Mouse (Mus musculus) thymus, adult 18-20 months (tissue): ENCODE measurements around the gene Zfp354b.

ENCODE experiments used
- DNase-seq, 2 experiments: peaks; one replicate each; pipeline ENCODE4 v3.0.0; 2022; ENCODE audit warnings: mixed read lengths in 2 of 2

Gene Zfp354b

DNA sequence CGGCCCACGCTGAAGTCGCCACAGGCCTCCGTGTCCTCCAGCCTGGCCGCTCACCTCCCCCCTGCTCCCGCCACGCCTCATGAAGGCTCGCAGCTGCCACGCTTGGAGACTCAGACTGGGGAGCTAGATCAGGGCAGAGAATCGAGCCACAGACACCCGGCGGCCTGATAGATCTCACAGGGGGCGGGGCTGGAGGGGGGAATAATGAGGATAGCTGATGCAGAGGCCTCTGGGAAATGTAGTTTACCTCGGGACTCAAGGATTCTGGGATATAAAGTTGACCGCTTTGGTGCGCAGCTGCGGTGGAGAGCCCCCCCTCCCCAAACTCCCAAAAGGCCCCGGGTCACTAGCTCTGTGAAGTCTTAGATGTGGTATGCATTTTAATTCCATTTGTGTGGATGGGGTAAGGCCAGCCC, at the start of gene Zfp354b:
Zfp354b (minus strand) TSS at position 183 of the 416 bp plus-strand sequence.
- DNase-seq, result peak; percentile 11 to 18

DNA sequence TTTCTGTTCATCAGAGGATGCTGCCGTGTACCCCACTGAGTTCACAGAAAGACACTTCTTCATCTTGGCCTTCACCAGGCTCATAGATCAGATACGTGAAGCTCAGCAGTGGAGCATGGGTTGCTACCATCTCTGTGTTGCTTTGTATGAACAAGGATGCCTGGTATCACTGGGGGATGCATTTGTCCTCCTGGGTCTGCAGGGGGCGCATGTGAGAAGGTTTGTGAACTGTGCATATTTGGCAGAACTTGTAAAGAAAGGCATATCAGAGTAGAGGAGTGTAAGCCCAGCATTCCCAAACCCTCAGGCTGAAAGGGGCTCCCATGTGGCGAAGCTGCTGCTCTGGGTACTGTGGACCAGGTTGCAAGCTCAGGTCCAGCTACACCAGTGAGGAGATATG, 45.8 kb upstream of the Zfp354b start:
- DNase-seq, result no peak

DNA sequence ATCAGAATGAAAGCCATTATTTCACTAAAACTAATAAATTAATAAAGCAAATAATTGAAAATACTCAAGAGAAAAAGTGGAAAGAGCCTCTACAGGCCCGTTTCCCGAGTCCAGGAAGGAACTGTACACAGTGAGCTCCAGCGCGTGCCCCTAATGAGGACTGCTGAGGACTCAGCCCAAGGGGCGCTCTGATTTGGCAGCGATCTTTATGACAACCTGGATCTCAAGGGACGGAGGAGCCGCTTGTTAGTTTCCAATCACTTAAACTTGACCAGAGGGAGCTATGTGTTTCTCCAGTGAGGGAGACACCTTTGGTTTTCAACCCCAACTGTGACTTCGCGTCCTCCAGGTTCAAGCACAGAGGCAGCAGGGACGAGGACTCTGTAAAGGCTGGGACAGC, 34.8 kb upstream of the Zfp354b start, which contains the start of gene Olfr1378:
Olfr1378 (plus strand) TSS at position 301 of the 400 bp plus-strand sequence.
- no peak for DNase-seq

DNA sequence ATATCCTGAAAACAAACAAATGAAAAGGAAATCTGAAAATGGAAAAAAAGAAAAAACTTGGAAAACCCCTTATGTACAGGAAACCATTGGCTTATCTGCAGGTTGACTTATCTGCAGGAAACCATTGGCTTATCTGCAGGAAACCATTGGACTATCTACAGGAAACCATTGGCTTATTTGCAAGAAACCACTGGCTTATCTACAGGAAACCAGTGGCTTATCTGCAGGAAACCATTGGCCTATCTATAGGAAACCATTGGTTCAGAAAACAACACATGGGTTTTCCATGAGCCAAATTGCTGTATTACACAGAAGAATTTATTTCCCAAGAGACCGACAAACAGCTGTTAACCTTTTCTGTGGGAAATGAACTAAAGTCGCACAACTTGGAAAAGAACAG, 33.5 kb upstream of the Zfp354b start:
- no peak for DNase-seq

DNA sequence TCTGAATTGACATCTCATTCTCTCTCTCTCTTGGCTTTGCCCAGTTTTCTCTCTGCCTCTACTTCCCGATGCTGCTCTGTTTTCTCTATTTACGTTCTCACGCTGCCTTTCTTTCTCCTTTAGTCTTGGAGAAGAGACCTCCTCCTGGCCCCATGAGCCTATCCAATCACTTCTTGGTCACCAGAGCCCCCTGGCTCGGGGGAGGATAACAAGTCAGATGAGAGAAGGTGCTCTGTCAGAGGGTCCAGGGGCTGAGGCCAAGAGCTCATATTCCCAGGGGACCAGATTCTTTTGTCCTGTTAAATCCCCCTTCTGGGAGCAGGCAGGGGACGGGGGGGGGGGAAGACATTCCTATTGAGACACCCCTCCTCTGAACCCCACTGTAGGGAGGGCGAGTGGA, 22.2 kb upstream of the Zfp354b start, which contains the start of gene Prop1:
Prop1 (minus strand) TSS at position 101 of the 400 bp plus-strand sequence.
- DNase-seq, result no peak

DNA sequence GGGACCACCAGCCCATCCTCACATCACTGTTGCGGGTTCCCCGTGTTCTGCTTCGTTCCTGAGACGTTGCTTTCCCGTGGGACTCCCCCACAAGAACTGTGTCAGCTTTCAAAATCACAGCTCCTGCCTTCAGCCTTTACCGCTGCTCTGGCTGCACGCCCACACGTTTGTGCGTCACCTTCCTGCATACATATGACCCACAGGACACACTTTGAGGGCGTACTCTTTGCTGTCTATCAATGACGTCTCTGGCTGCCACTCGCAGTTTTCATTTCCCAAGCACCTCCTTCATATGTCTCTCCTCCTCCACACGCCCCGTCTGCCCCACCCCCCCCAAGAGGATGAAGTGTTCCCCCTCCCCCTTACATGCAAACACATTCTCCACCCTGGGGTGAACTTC, 20.9 kb upstream of the Zfp354b start:
- no peak for DNase-seq

DNA sequence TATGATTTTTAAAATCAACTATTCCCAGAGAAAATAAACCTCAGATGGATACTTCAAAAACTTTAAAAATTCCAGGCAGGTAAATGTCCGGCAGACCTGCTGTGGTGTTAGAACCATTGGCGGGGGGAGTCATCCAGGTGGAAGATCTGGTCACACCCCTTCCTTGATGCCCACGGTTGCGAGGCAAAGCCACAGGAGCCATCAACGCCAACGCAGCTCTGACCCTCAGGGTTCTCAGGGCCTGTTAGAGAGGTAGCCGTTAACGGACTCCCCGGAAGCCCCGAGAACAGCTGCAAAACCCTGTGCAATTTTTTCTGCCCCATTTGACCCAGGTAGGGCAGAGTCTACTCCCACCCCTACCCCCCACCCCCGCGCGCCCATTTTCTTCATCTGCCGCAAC, 12.1 kb upstream of the Zfp354b start, which contains the start of gene 4933414I15Rik:
4933414I15Rik (minus strand) TSS at position 260 of the 400 bp plus-strand sequence.
- no peak for DNase-seq

DNA sequence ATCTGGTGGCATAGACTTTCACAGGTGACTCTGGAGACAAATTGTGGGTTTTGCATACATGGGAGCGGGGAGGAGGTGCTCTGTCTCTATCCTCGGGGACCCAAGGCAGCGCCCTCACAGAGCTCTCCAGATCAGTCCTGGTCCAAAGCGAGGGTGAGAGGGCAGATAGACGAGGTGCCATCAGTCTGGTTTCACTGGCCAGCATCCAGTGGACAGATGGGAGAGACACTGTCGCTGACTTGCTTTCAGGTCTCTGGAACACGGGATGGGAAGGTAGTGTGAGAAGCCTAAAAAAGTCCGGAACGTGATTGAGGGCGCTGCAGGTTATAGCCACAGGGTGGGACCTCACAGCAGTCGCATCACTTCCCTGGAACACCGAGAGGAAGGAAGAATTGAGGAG, 11.0 kb upstream of the Zfp354b start:
- DNase-seq, result no peak

DNA sequence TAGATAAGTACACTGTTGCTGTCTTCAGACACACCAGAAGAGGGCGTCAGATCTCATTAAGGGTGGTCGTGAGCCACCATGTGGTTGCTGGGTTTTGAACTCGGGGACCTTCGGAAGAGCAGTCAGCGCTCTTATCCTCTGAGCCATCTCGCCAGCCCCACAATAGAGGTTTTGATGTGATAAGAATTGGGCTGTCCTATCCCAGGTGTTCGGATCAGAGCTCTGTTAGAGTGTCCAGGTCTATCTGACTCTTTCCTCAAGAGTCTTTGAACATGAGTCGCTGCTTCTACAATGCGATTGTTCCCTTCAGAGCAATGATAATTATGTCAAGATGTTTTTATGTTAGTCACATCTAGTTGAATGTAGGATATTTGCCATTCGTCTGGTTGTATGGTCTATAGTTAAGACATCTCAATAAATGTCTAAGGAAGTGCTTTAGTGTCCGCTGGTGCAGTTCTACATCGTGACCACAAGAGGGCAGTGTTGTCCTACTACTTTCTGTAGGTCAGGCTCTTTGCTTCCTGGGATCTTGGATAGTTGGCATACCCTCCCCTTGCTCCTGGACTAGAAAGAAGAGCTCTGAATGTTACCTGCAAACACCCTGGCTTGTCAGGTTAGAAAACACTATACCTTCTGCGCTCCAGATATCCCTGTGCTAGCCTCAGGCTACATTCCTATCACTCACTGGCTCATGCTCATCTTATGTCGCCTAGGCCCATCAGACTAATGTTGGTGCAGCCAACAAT, 8.4 kb upstream of the Zfp354b start:
- DNase-seq, result no peak

DNA sequence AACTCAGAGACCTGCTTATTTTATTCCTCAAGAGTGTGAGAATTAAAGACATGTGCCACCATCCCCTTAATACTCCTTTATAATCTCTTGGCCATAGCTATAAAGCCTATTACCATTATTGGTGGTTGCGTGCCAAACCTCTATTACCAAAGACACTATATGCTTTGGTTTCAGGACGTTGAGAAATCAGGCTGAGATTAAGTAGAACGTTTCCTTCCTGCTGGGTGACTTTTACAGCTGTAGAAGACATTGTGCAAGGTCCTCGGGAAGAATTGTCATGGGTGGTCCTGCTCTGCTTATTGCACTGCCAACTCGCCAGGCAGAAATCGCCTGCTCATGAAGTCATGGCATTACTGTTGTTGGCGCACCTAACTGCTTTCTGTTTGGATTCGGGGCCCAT, 7.0 kb upstream of the Zfp354b start:
- no peak for DNase-seq

DNA sequence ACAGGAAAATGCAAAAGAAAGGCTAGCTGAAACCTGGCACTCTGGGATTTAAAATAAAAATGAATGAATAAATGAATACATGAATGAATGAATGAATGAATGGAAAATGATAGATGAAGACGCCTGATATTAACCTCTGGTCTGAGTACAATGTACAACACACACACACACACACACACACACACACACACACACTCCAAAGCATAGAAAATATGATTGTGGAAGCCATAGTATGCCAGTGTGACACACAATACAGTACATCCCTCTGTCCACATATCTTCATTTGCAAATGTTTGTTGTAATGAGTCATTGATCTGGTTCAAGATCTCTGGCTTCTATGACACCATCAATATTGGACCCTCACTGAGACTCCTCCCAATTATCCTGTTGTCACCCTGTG, 607 bp upstream of the Zfp354b start:
- DNase-seq, result no peak

DNA sequence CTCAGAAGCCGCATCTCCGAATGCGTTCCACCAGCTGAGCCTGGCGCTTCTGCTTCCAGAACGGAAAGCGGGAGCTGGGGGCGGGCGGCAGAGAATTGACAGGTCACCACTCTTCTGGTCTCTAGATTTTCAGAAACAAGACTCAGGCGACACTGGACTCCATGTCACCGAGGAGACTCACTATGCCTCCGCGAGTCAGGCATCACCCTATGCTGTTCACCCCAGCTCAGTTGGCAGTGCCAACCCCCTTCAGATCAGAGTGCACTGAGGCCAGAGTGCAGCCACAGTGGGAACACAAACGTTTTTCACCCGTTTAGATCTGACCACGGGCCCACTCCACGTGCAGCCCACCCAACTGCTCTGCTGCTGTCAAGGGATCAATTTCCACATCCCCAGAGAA, 412 bp downstream of the Zfp354b start:
- DNase-seq, result no peak

DNA sequence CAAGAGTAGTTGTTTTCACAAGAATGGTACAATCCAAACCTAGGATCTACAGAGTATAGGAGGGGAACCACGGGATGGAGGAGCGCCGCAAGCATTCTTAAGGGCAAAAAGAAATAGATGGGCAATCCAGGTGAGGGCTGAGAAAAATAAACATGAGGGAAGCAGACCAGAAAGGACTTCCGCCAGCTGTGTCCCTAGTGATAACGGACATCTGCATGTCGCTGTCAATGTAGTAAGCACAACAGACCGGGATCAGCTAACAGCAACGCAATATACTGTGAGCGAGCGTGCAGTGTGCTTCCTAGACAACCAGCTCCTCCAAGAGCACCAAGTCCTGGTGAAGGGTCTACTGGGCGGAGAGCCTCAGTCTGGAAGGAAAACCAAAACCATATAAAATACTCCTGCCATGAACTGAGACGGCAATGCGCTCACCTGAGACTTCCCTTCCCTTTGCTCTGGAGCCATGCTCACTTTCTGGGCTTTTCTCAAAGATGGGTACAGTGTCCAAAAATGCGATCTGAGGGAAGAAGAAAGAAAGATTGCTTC, 891 bp downstream of the Zfp354b start:
- no peak for DNase-seq

DNA sequence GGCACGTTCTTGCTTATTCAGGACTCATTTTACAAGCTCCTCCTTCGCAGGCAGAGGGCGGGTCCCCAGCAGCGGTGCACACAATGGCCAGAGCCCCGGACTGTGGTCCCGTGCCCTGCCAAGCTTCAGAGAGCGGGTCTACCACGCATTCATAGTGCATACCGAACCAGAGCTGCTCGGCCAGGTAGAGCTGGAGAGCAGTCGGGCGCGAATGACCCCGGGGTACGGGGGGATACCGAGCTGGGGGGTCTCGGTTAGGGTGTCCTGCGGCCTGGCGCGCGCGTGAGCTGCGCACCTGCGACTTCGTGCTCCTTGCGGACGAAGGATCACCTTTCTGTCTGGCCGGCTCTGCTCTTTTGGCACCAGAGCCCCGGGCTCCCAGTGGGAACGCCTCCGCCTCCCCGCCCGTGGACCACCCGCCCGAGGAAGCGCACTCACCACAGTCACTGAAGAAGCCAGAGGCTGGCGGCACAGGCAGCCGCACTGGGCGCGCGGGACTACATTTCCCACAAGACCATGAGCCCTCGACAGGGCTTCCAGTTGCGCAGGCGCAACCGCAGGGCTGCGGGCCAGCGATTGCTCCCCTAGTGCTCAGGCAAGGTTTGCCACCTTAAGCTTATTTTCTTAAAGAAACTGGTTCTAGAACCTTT, 15.6 kb downstream of the Zfp354b start, which contains the start of gene Zfp2:
Zfp2 (minus strand) TSS at position 495 of the 650 bp plus-strand sequence.
- peak; percentile 84 to 86 for DNase-seq

DNA sequence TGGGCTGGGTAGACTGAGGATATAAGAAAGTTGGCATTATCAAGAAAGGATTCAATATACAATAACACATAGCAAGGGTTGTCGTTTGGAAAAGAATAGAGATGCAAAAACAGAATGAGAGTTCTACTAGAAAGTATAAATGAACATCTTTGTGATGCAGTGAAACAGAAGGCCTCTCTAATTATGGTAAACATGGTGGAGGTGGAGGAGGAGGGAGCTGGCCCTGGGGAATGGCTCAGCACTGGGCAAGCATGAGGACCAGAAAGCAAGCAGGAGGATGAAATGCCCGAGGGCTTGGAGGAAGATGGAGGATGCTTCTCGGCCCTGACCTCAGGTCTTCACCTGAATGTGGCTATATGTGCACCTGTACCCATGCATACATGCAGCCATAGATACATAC, 17.0 kb downstream of the Zfp354b start:
- DNase-seq, result no peak

DNA sequence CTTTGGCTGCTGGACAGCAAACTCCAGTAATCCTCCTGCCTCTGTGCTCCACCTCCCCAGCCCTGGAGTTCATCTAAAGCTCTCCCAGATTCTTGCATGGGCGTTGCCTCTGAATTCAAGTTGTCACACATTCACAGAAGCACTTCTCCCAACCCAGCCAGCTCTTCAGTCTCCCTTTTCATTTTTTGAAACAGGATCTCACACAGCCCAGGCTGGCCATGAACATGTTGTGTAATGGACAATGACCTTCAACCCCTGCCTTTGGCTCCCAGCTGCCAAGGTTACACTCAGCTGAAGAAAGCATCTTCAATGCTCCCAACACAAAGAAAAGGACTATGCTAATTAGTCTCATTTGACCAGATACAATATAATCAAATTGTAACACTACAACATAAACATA, 18.1 kb downstream of the Zfp354b start:
- DNase-seq, result no peak

DNA sequence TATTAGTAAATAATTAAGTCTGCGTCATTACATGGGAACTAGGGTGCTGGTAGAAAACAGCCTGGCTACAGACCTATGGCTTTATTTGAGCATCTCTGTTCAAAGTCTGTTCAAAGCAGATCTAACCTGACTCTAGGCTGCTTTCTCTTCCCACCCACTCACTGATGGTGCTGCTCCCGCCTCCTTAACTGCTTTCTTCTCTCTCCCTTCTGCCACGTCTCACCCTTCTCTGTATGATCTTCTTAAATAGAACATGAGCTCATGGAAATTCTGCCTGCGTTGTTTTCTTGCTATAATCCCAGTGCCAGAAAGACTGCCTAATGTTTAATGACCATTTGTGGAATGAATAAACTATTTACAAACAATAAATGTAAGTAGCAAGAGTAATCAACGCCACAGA, 23.3 kb downstream of the Zfp354b start:
- no peak for DNase-seq

DNA sequence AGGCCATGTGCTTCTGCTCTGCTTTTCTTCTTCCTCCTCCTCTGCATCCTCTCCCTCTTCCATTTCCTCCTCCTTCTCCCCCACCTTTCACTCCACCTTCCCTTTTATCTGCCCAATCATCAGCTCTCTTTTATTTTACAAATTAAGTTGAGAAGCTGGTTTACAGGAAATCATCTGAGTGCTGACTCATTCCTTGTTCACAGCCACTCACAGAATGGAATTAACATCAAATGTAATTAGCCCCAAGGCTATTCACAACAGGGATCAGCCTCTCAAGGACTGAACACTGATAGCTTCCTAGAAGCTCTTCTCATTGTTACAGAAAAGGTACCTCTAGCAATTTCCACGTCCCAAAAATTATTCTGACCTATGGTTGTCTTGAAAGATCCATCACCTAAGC, 34.1 kb downstream of the Zfp354b start:
- no peak for DNase-seq

DNA sequence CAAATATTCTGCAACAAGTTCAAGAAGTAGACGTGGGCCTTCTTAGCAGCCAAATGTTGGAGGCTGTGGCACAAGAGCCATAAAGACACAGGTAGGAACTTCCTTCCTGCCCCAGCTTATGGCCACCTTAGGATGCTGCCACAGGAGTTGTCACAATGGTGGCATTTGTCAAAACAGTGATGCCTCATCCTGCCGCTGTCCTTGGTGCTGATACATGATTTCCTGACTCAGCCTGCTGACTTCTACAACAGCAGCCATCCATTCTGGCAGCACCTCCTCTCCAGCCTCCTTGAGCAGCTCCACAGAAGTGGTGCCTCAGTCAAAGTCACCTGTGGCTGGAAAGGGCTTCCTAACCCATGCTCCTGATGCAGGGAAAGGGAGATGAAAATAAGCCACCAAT, 39.0 kb downstream of the Zfp354b start:
- DNase-seq, result no peak

DNA sequence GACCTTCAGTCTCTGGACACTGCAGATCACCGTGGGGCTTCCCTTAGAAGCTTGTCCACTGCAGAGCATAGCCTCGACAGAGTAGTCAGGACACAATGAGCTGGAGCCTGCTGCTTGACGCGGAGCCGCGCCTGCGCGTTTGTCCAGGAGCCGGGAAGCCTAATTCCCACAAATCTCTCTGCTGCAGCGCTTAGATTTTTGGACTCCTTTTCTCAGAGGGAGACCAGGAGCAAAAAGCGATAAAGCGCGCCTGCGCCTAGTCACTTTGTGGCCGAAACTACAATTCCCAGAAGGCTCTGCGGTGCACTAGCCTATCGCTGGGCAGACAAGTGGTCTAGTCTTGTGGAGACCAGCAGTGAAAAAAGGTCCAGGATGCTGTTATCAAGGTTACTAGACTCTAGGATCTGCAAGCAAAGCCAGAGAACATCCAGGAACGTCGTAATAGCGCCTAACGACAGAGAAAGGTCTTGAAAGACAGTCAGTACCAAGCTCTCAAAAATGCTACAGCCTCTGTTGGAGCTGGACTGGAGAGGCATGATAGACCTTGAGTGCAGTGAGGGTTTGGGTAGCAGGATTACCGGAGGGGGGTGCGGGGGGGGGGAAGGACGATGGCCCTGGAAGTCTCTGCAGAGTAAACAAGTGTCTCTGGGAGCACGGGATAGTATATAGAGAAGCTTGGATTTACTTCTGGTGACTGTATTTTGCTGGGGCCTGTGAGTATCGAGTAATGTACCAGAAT, 43.9 kb downstream of the Zfp354b start, which contains the start of gene Zfp454:
Zfp454 (minus strand) TSS at position 262 of the 739 bp plus-strand sequence.
- DNase-seq, result peak; percentile 5 to 7

DNA sequence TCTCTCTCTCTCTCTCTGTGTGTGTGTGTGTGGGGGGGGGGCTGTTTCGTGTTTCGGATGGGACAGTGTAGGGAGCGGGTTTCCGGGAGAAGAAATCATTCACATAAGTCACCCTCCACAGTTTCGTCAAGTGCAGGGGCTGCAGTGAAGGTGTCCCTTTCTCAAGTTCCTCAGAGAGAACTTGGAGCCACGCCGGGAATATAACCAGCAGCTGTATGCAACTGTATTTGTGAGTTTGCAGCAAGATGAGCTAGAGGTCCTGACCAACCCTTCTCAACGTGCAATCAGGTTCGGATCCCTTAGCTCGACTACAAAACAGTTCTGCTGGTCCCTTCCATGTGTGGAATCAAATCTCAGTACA, 44.5 kb downstream of the Zfp354b start:
- no peak for DNase-seq

DNA sequence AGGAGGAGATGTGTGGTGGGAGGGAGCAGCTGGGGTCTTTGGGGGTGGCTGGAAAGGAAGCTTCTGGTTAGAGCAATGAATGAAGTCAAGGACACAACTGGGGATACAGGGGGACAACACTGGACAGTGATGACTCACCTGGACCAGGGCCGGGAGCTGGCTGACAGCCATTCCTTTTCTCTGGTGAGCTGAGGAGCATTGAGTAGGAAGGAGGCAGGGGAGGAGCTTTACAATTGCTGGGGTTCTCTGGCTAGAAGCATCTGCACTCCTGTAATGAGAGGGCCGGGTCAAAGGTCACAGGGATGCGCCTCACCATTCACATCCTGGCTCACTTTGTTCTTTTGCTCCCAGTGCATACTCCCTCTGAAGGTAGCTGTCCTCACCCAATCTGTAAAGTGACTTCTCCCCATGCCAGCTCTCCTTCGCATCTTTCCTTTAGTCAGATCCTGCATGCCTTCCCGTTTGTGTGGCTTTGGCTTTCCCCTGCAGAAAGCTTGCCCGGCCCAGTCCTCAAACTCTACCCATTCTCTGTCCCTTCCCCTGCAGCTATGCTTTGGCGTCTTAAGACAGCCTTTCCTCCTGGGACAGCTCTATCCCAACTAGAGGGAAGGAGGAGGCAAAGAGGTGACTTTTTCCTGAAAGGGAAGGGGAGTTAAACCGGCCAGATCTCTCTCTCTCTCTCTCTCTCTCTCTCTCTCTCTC, 45.1 kb downstream of the Zfp354b start:
- DNase-seq, result no peak

DNA sequence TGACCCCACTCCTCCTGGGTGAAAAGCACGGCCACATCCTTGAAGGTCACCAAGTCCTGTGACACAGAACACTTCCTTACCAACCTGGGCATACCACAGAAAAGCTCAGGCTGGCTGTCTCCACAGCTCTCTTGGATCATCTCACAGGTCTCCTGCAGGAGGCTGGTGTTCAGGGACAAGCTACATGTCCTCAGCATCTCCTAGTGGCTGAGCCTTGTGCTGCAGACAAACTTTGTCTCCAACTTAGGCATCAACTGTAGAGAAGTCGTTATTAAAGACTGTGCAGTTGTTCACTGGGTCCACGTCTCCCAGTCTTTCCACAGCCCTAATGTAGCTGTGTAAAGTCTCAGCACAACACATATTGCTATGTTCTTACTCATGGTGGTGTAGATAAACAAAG, 47.7 kb downstream of the Zfp354b start:
- DNase-seq, result no peak
